Mouse (Mus musculus): Measurements from ENCODE around the gene Aim2. TPM values are rescaled to one million over a fixed set of nuclear protein-coding genes. Genes with fewer than 3 reads are reported as not detected.

Gene Aim2
- under 1 TPM; 0.02 to 0.44 TPM for polyA plus RNA-seq (2012; fragmentation: generic; extraction: Trizol)

DNA sequence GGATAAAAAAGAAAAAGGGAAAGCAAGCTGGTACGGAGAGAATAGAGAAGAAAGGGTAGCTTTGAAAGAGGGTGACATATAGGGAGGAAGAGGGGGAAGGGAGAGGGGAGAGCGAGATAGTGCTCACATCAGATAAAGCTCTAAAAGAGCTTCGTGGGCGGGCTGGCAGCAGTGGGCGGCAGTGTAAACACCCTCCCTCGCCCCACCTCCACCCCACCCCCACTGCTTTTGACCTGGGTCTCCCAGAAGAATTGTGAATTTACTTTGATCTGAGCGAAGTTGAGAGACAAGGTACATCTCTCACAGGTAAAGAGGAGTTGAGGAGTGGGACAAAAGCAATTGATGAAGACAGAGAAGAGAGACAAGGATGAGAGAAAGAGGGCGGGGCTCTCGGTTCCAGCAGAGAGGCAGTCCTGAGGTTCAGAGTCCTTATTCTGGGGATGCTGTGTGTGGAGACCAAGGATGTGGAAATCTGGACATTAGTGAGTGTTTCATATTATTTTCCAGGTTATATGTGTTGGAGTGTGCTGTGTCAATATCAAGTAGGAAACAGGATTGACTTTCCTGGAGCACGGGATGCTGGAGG, at the start of gene Aim2:
Aim2 (plus strand) TSS at position 508 of the 586 bp plus-strand sequence.

DNA sequence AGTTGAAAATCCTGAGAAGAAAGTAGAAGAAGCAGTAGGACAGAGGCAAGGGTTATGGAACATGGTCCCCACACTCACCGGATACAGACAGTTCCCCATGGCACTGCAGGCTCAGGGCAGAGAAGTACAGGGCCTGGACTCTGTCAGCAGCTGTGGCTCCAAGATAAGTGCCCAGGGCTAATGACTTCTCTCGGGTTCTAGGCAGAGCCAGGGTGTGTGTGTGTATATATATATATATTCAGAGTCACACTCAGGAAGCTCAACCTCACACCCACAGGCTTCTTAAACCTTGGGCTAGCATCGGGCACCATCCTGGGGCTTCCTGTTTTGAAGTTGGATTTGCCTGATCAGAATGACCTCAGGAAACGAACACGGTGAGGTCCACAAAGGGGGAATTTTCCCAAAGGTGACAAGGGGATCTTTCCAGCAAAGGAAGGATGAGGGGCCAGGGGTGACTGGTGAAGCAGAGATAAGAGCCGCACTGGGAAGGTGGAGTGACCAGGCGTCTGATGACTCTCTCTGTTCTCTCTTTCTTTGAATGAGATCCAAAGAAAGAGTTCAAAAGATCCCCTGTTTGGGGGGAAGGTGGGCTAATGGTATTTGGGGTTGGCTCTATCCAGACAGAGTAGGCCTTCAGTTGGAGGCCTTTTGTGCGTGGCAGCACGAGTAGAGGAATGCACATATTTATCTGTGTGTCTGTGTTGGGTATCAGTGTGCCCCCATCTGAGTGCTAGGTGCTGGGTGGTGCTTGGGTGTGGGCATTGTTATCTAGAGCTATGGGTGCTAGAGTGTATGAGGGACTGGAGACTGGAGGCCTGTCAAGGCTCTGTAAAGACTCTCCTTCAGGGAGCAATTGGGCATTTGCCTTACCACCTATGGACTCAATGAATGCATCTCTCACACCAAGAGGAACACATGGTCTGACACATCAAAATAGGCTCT, 17.1 kb upstream of the Aim2 start, which contains the start of gene Ackr1:
Ackr1 (minus strand) TSS at position 439 of the 942 bp plus-strand sequence.

DNA sequence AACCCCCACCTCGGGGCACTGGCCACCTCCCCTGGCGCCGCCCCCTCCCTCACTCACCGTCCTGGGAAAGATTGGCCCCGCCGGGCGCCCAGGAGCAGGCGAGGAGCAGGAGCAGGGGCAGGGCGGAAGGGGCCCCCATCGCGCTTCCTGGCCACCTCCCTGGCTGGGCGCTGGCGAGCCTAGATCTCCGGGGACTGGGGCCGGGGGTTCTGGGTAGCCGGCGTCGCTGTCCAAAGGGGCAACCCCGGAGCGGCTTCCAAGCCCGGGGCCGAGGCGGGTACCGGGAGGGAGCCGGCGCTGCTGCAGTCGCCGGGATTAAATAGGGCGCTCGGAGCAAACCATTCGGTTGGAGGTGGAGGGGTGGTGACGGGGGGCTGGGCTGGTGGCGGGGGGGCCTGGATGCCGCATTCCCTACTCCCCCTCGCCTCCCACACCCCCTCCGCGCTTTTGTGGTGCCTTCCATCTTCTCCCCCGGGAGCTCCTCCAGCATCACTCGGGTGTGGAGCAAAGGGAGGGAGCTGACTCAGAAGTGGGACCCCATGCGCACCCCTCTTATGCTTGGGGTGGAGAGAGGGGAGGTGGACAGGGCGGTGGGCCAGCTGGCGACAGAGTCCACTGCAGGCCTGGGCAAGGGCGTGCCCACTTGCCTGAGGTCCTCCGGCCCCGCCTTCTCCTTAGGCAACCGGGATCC, 16.8 kb downstream of the Aim2 start, which contains the start of gene Cadm3:
Cadm3 (minus strand) TSS at position 340 of the 691 bp plus-strand sequence.

DNA sequence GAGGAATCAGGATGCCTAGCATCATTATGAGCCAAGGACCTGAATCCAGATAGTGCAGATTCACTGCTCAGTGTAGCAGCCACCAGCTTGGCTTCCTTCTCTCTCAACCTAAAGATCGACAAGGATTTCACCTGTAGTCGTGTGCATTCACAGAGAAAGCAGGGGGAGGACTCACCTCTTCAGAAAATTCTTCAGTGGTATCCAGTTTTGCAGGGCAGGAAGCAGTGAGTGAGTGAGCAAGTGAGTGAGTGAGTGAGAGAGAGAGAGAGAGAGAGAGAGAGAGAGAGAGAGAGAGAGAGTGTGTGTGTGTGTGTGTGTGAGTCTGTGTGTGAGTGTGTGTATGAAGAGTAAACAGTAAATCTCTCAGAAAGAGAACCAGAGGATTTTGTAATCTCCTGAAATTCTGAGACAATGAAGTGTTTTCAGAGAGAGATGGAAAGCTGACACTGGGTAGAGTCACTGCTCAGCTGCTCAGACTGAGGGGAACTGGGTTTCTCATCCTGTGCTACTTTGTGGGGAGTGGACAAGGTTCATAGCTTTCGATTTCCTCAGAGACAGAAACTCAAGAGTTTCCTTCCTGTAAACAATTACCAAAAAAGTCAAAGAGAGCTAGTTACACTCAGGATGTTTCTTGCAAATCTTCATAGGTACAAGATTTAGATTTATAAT, 140.3 kb downstream of the Aim2 start, which contains the start of gene Ifi206:
Ifi206 (minus strand) TSS at position 230 of the 669 bp plus-strand sequence.

Other genes with a start within 250 kb of the Aim2 start
- not detected for gene Olfr1408, start 213.5 kb upstream of the Aim2 start, polyA plus RNA-seq (2012; fragmentation: generic; extraction: Trizol)
- not detected for gene Olfr1406, start 160.2 kb upstream of the Aim2 start, polyA plus RNA-seq (2012; fragmentation: generic; extraction: Trizol)
- not detected for gene Olfr218, start 153.1 kb upstream of the Aim2 start, polyA plus RNA-seq (2012; fragmentation: generic; extraction: Trizol)
- not detected for gene Olfr1404, start 138.5 kb upstream of the Aim2 start, polyA plus RNA-seq (2012; fragmentation: generic; extraction: Trizol)
- not detected for gene Fcer1a, start 123.7 kb upstream of the Aim2 start, polyA plus RNA-seq (2012; fragmentation: generic; extraction: Trizol)
- not detected for gene Olfr418, start 84.9 kb upstream of the Aim2 start, polyA plus RNA-seq (2012; fragmentation: generic; extraction: Trizol)
- not detected for gene Mptx2, start 73.1 kb upstream of the Aim2 start, polyA plus RNA-seq (2012; fragmentation: generic; extraction: Trizol)
- gene Ackr1, start 17.1 kb upstream of the Aim2 start, polyA plus RNA-seq (2012; fragmentation: generic; extraction: Trizol) = not detected
- not detected for gene Cadm3, start 16.8 kb downstream of the Aim2 start, polyA plus RNA-seq (2012; fragmentation: generic; extraction: Trizol)
- gene Ifi206, start 140.2 kb downstream of the Aim2 start, polyA plus RNA-seq (2012; fragmentation: generic; extraction: Trizol) = not detected
- not detected for gene Ifi214, start 185.1 kb downstream of the Aim2 start, polyA plus RNA-seq (2012; fragmentation: generic; extraction: Trizol)
- gene Ifi213, start 248.4 kb downstream of the Aim2 start, polyA plus RNA-seq (2012; fragmentation: generic; extraction: Trizol) = not detected